Comparison of ENCODE assay signal across 22 mouse cellular contexts in genomic region chr9:34830696-34831095, GRCm38 (mm10).
DNase-seq lines count a peak whose midpoint lies in the region; ATAC-seq lines count a peak whose summit lies in the region.
"Had no signal": no experiment of that assay in that cellular context is flagged by ENCODE, and none has a peak within 500 bp of the region (broad histone marks: within the 10 kb centered on the region; RNA-seq: fewer than 3 reads in every experiment).

No protein-coding gene starts in this region.

- DNase-seq in embryo, embryonic 10 days (ENCODE audit: low spot score), result peak; percentile 23
- no peak for DNase-seq in embryo, embryonic 9.5 days (ENCODE audit: extremely low spot score)
- DNase-seq in heart, adult 11 months, result peak; percentile 24
- peak; percentile 43 for DNase-seq in retina, embryonic 14.5 days (ENCODE audit: low spot score)
- DNase-seq in gastrocnemius, adult 18-20 months (ENCODE audit: low spot score), result no peak
- DNase-seq: adrenal gland, adult 8-10 months; adrenal gland, postnatal 14 days; adrenal gland, postnatal 36 days; cerebellum, adult 11-12 months; cerebellum, adult 2 months; cerebellum, adult 9-10 months; cerebellum, postnatal 14 days; cerebellum, postnatal 36 days; forebrain, postnatal 0 days had no signal

- H3K9me3 ChIP-seq in heart, embryonic 11.5 days (replicated peaks; ENCODE audit: control insufficient read depth, low read length), result no peaks in the 10 kb centered on the region
- H3K9me3 ChIP-seq in kidney, embryonic 15.5 days (replicated peaks), result no peaks in the 10 kb centered on the region
- H3K9me3 ChIP-seq: embryonic facial prominence, embryonic 10.5 days; embryonic facial prominence, embryonic 12.5 days; forebrain, embryonic 13.5 days; forebrain, embryonic 15.5 days had no signal

- H3K27me3 ChIP-seq in heart, embryonic 11.5 days (ENCODE audit: control insufficient read depth, insufficient read depth, low read length), result no peaks in the 10 kb centered on the region
- H3K27me3 ChIP-seq in kidney, embryonic 15.5 days, result no peaks in the 10 kb centered on the region
- H3K27me3 ChIP-seq: embryonic facial prominence, embryonic 12.5 days; forebrain, embryonic 13.5 days; forebrain, embryonic 15.5 days; Patski had no signal

- 37% methylated on average over 3 of the region's 3 CpGs for WGBS in heart, embryonic 11.5 days (ENCODE audit: insufficient replicate concordance)
- WGBS in kidney, embryonic 15.5 days, result 40% methylated on average over 3 of the region's 3 CpGs

- no peak overlapping the region for H3K4me2 ChIP-seq in heart, embryonic 11.5 days
- no peak overlapping the region for H3K4me2 ChIP-seq in kidney, embryonic 15.5 days
- H3K4me2 ChIP-seq: embryonic facial prominence, embryonic 12.5 days; forebrain, embryonic 13.5 days; forebrain, embryonic 15.5 days had no signal

- H3K4me1 ChIP-seq in heart, embryonic 11.5 days (ENCODE audit: control insufficient read depth, insufficient read depth, low read length), result no peaks in the 10 kb centered on the region
- 0 out of 2 replicates have a peak, but pooled peaks cover 5% of the 10 kb centered on the region for H3K4me1 ChIP-seq in kidney, embryonic 15.5 days
- H3K4me1 ChIP-seq: embryonic facial prominence, embryonic 12.5 days had no signal

- no peak overlapping the region for H3K4me3 ChIP-seq in heart, embryonic 11.5 days (ENCODE audit: low read depth, low read length)
- no peak overlapping the region for H3K4me3 ChIP-seq in kidney, embryonic 15.5 days (replicated peaks)
- H3K4me3 ChIP-seq: embryonic facial prominence, embryonic 10.5 days; embryonic facial prominence, embryonic 12.5 days; forebrain, embryonic 13.5 days; forebrain, embryonic 15.5 days had no signal

- no peak overlapping the region for H3K27ac ChIP-seq in heart, embryonic 11.5 days (ENCODE audit: low read depth, low read length)
- no peak overlapping the region for H3K27ac ChIP-seq in kidney, embryonic 15.5 days
- H3K27ac ChIP-seq: embryonic facial prominence, embryonic 10.5 days; embryonic facial prominence, embryonic 12.5 days; forebrain, embryonic 13.5 days; forebrain, embryonic 15.5 days had no signal

- ATAC-seq in heart, embryonic 11.5 days (replicated peaks; ENCODE audit: insufficient number of reproducible peaks, low FRiP score, low TSS enrichment), result no peak
- no peak for ATAC-seq in kidney, embryonic 15.5 days (replicated peaks; ENCODE audit: low FRiP score)
- ATAC-seq: activated CD4-positive, CD25-positive, alpha-beta regulatory T cell, adult 4 months; forebrain, embryonic 13.5 days; forebrain, embryonic 15.5 days; forebrain, postnatal 0 days; Patski had no signal

- H3K36me3 ChIP-seq in heart, embryonic 11.5 days (ENCODE audit: control insufficient read depth, insufficient read depth, low read length), result no peaks in the 10 kb centered on the region
- H3K36me3 ChIP-seq in kidney, embryonic 15.5 days, result no peaks in the 10 kb centered on the region
- H3K36me3 ChIP-seq: embryonic facial prominence, embryonic 10.5 days; embryonic facial prominence, embryonic 12.5 days; forebrain, embryonic 15.5 days had no signal

- H3K9ac ChIP-seq in heart, embryonic 11.5 days (ENCODE audit: low read depth, low read length), result no peak overlapping the region
- no peak overlapping the region for H3K9ac ChIP-seq in kidney, embryonic 15.5 days
- H3K9ac ChIP-seq: embryonic facial prominence, embryonic 12.5 days; forebrain, embryonic 13.5 days; forebrain, embryonic 15.5 days; forebrain, postnatal 0 days had no signal

Comparison
In these comparisons a context has a peak if more than half of its experiments do, and no peak if none do; other contexts are left out.
1. DNase-seq: peak in embryo, embryonic 10 days (single experiment), heart, adult 11 months (single experiment) and retina, embryonic 14.5 days (single experiment); none in embryo, embryonic 9.5 days (single experiment) and gastrocnemius, adult 18-20 months (single experiment).